Mouse (Mus musculus): ENCODE measurements at regions not wholly inside any gene's neighbourhood (a gene's known extent, or its start where the extent isn't known, plus 50 kb on each side); places are given as distances from the start of the nearest gene placed in this dataset.

- no peak for DNase-seq
Measured at GRCm38 (mm10) chr6:51301831-51302230, 130.6 kb upstream of the Nfe2l3 start.

GRCm38 (mm10) chr6:51302240-51302639 lies 130.2 kb upstream of the Nfe2l3 start:
- DNase-seq = no peak

GRCm38 (mm10) chr6:51318341-51318740 lies 114.1 kb upstream of the Nfe2l3 start:
- DNase-seq = no peak

- DNase-seq = no peak
Measured at GRCm38 (mm10) chr6:51320019-51320418, 112.5 kb upstream of the Nfe2l3 start.

GRCm38 (mm10) chr6:51320676-51321419 lies 111.6 kb upstream of the Nfe2l3 start:
- no peak for DNase-seq

GRCm38 (mm10) chr6:51326103-51326829 lies 106.2 kb upstream of the Nfe2l3 start:
- no peak for DNase-seq

- DNase-seq = no peak
Measured at GRCm38 (mm10) chr6:51329070-51329995, 103.1 kb upstream of the Nfe2l3 start.

- DNase-seq = no peak
Measured at GRCm38 (mm10) chr6:51330069-51330706, 102.3 kb upstream of the Nfe2l3 start.

- DNase-seq = no peak
Measured at GRCm38 (mm10) chr6:51332841-51333240, 99.6 kb upstream of the Nfe2l3 start.

- no peak for DNase-seq
Measured at GRCm38 (mm10) chr6:51333722-51334360, 98.6 kb upstream of the Nfe2l3 start.

GRCm38 (mm10) chr6:51335314-51335713 lies 97.2 kb upstream of the Nfe2l3 start:
- DNase-seq = no peak

GRCm38 (mm10) chr6:51339301-51339700 lies 93.2 kb upstream of the Nfe2l3 start:
- DNase-seq = no peak

GRCm38 (mm10) chr6:51347721-51348120 lies 84.7 kb upstream of the Nfe2l3 start:
- DNase-seq = no peak

GRCm38 (mm10) chr6:51349771-51350170 lies 82.7 kb upstream of the Nfe2l3 start:
- no peak for DNase-seq

GRCm38 (mm10) chr6:51355041-51355440 lies 77.4 kb upstream of the Nfe2l3 start:
- no peak for DNase-seq

- no peak for DNase-seq
Measured at GRCm38 (mm10) chr6:51361611-51362180, 70.8 kb upstream of the Nfe2l3 start.

GRCm38 (mm10) chr6:51362475-51363226 lies 69.8 kb upstream of the Nfe2l3 start:
- DNase-seq = peak; percentile 87

- no peak for DNase-seq
Measured at GRCm38 (mm10) chr6:51364776-51365175, 67.7 kb upstream of the Nfe2l3 start.

GRCm38 (mm10) chr6:51369771-51370170 lies 62.7 kb upstream of the Nfe2l3 start:
- DNase-seq = no peak

GRCm38 (mm10) chr6:51372357-51372756 lies 60.1 kb upstream of the Nfe2l3 start:
- no peak for DNase-seq

GRCm38 (mm10) chr6:51378436-51378835 lies 54.0 kb upstream of the Nfe2l3 start:
- DNase-seq = no peak

Measured in right cerebral cortex, postnatal 4 days (tissue).